Comparison of ENCODE assay signal across 8 mouse cellular contexts in the genomic region with DNA sequence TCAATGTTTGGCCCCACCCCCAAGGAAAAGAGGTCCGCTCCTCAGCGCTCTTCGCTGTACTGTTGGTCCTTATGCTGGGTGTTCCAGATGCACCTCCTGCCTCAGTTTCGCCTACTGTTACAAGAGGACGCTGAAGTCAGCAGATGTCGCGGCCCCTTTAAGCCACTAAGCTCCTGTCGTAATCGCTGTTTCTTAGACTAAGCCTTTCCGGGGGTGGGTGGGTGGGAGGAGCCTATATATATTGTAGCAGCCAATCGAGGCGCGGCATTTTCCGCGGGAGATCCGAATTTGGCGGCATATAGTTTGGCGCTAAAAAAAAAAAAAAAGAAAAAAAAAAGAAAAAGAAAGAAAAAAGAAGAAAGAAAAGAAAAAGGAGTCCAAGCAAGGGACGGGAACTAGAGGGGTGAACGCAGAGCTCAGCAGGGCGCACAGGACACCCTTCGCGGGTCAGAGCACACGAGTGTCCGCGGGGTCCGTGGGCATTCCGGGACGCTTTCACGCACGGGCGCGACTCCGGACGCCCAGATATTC. TPM values are rescaled to one million over a fixed set of nuclear protein-coding genes. Genes with fewer than 3 reads are reported as not detected.
A peak's percentile ranks its signal among the peaks of the same experiment; 100 is the strongest.
DNase-seq lines count a peak whose midpoint lies in the region; ATAC-seq and TF ChIP-seq lines count a peak whose summit lies in the region.

A gene (plus strand): TSS at position 384 of the 531 bp plus-strand sequence.

- peak within 1 kb of the TSS; percentile 100 for H3K4me2 ChIP-seq in hindbrain, postnatal 0 days (ENCODE audit: low read depth, low read length)
- H3K4me2 ChIP-seq in liver, embryonic 13.5 days = peak within 1 kb of the TSS; percentile 94

- no peaks in the 10 kb centered on the region for H3K4me1 ChIP-seq in hindbrain, postnatal 0 days (ENCODE audit: insufficient read depth, low read length)
- peaks cover 51% of the 10 kb centered on the region for H3K4me1 ChIP-seq in liver, embryonic 13.5 days (replicated peaks)

- no peak within 1 kb of the TSS for H3K27ac ChIP-seq in hindbrain, postnatal 0 days
- peak within 1 kb of the TSS; percentile 99 for H3K27ac ChIP-seq in liver, embryonic 13.5 days

- no peak for TF ChIP-seq CTCF in hindbrain, postnatal 0 days (IDR thresholded peaks at IDR 0.05; ENCODE audit: low read depth)

- peak within 1 kb of the TSS; percentile 49 for H3K9ac ChIP-seq in hindbrain, postnatal 0 days (replicated peaks; ENCODE audit: low read length)
- H3K9ac ChIP-seq in liver, embryonic 13.5 days = peak within 1 kb of the TSS; percentile 100

- H3K9me3 ChIP-seq in hindbrain, postnatal 0 days (ENCODE audit: low read length) = no peaks in the 10 kb centered on the region
- H3K9me3 ChIP-seq in liver, embryonic 13.5 days (replicated peaks) = no peaks in the 10 kb centered on the region

- under 1% methylated on average over 35 of the region's 35 CpGs for WGBS in hindbrain, postnatal 0 days
- under 1% methylated on average over 35 of the region's 35 CpGs for WGBS in liver, embryonic 13.5 days (ENCODE audit: insufficient replicate concordance)

- peak; percentile 66 for ATAC-seq in hindbrain, postnatal 0 days
- peak; percentile 44 for ATAC-seq in liver, embryonic 13.5 days (ENCODE audit: low read depth)

- no peaks in the 10 kb centered on the region for H3K36me3 ChIP-seq in hindbrain, postnatal 0 days (ENCODE audit: insufficient read depth, low read length)
- peaks cover 29% of the 10 kb centered on the region for H3K36me3 ChIP-seq in liver, embryonic 13.5 days

- H3K4me3 ChIP-seq in hindbrain, postnatal 0 days (ENCODE audit: low read length) = peak within 1 kb of the TSS; percentile 61
- H3K4me3 ChIP-seq in liver, embryonic 13.5 days (replicated peaks) = peak within 1 kb of the TSS; percentile 91

- H3K27me3 ChIP-seq in hindbrain, postnatal 0 days (ENCODE audit: insufficient read depth, low read length) = no peaks in the 10 kb centered on the region
- no peaks in the 10 kb centered on the region; the same call in 1 of the 2 replicates for H3K27me3 ChIP-seq in liver, embryonic 13.5 days

- DNase-seq in left cerebral cortex, adult 18-20 months (ENCODE audit: low spot score in 2 of 2) = peak; percentile 23 to 45
- DNase-seq in left cerebral cortex, adult 11 months (ENCODE audit: low spot score) = no peak
- DNase-seq in brain, adult 2 months (ENCODE audit: low read depth, low spot score) = peak; percentile 56
- DNase-seq in gastrocnemius, adult 18-20 months (ENCODE audit: low spot score) = peak; percentile 52
- peak; percentile 90 for DNase-seq in hindbrain, postnatal 0 days (ENCODE audit: low spot score)
- DNase-seq in liver, embryonic 13.5 days = peak; percentile 67
- peak; percentile 86 for DNase-seq in naive thymus-derived CD4-positive, alpha-beta T cell, adult 2 months (ENCODE audit: low read depth)
- peak; percentile 68 for DNase-seq in testis, postnatal 14 days (ENCODE audit: low spot score)

RNA-seq across cellular contexts. Expression of the gene that starts here (rescaled TPM):
- under 1 TPM; 0.30 to 0.40 TPM for total RNA-seq in left cerebral cortex, adult 18-20 months (2021)
- under 1 TPM; 0.73 to 0.76 TPM for total RNA-seq in gastrocnemius, adult 18-20 months (2021)
- total RNA-seq in hindbrain, postnatal 0 days (2014; rRNA removed) = 3.5 and 3.7 TPM in 2 replicates
- 2.3 and 2.4 TPM in 2 replicates for polyA plus RNA-seq in hindbrain, postnatal 0 days (2015; fragmentation: Nextera tagmentation; extraction: Ambion mirVana)
- 64.7 and 72.1 TPM in 2 replicates for polyA plus RNA-seq in liver, embryonic 13.5 days (2015; fragmentation: Nextera tagmentation; extraction: Ambion mirVana)

Comparison
In these comparisons a context has a peak if more than half of its experiments do, and no peak if none do; other contexts are left out.
1. RNA of the gene that starts here (polyA plus RNA-seq): 64.7 to 72.1 TPM in liver, embryonic 13.5 days; 2.3 to 2.4 TPM in hindbrain, postnatal 0 days; every median in the first group is over 10 times any median in the second.
2. Peak in DNase-seq in left cerebral cortex, adult 18-20 months; RNA of the gene not detected or under 1 TPM.
3. Peak in DNase-seq in gastrocnemius, adult 18-20 months; RNA of the gene not detected or under 1 TPM.